Mouse (Mus musculus): ENCODE results near the gene Slc25a1.

DNA sequence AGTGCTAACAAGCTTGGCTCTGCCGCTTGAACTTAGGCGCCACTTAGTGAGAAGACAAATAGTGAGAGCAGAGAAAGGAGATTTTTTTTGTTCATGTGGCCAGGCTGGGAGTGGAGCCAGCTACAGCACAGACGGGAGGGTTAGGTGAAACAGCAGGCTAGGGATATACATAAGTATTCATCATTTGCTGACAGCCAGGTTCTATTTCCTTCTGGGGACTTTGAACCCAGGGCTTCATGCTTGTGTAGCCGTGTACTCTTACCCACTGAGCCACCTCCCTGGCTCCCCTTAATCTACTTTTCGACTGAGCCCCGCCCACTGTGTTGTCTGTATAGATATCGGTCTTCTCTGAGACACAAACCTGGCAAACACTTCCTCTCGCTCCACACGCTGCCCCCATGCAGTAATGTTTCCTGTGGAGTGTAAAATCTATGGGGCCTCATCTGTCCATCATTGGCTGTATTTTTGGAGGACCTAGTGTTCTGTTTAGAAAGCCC, 11.3 kb upstream of the Slc25a1 start:
- TF ChIP-seq POLR2A (IDR thresholded peaks at IDR 0.05; ENCODE audit: borderline replicate concordance, control insufficient read depth, low read depth, low read length), result no peak
- TF ChIP-seq CTCF (IDR thresholded peaks at IDR 0.05; ENCODE audit: control insufficient read depth, insufficient read depth, low read length), result no peak

Data from bone marrow, adult 2 months (tissue).